Mouse (Mus musculus) heart, embryonic 16.5 days (tissue): ENCODE measurements at regions not wholly inside any gene's neighbourhood (a gene's known extent, or its start where the extent isn't known, plus 50 kb on each side); places are given as distances from the start of the nearest gene placed in this dataset.

Source experiments
- ATAC-seq: fragments of 200-750 bp; cut with Nextera tagmentation; replicated peaks from 2 replicates; pipeline ENCODE4 v1.8.0; 2017; ENCODE audit warnings: moderate number of reproducible peaks; ENCODE audit not compliant: insufficient read depth, low FRiP score; ENCODE audit errors: extremely low read depth
- H3K27ac ChIP-seq: fragments of 300-500 bp; sonication (generic); 2 replicates; pipeline ENCODE4 v1.5.1; 2014; ENCODE audit warnings: mild to moderate bottlenecking, low read length, control low read depth, moderate library complexity
- H3K27me3 ChIP-seq: fragments of 300-500 bp; sonication (generic); 2 replicates; pipeline ENCODE4 v1.6.1; 2014; ENCODE audit warnings: low read length, mixed read lengths; ENCODE audit not compliant: control insufficient read depth, insufficient read depth
- H3K36me3 ChIP-seq: fragments of 300-500 bp; sonication (generic); 2 replicates; pipeline ENCODE4 v1.6.1; 2014; ENCODE audit not compliant: control insufficient read depth, insufficient read depth
- H3K4me1 ChIP-seq: fragments of 300-500 bp; sonication (generic); 2 replicates; pipeline ENCODE4 v1.6.1; 2014; ENCODE audit warnings: low read length, mixed read lengths; ENCODE audit not compliant: control insufficient read depth, insufficient read depth
- H3K4me2 ChIP-seq: fragments of 300-500 bp; sonication (generic); 2 replicates; pipeline ENCODE4 v1.6.1; 2014; ENCODE audit warnings: low read depth, mild to moderate bottlenecking, control low read depth, low read length
- H3K4me3 ChIP-seq: fragments of 300-500 bp; sonication (generic); 2 replicates; pipeline ENCODE4 v1.5.1; 2014; ENCODE audit warnings: mild to moderate bottlenecking, control low read depth, low read length
- H3K9ac ChIP-seq: fragments of 300-500 bp; sonication (generic); 2 replicates; pipeline ENCODE4 v1.6.1; 2014; ENCODE audit warnings: low read length, control low read depth
- H3K9me3 ChIP-seq: fragments of 300-500 bp; sonication (generic); replicated peaks from 2 replicates; pipeline ENCODE4 v1.6.1; 2016; ENCODE audit warnings: low read length; ENCODE audit not compliant: control insufficient read depth
- WGBS: fragments of 180-500 bp; shearing (Covaris S2); extraction: QIAGEN DNeasy Blood & Tissue Kit; methylation state at CpG from one replicate; pipeline ENCODE4 v1.1.7; 2014; 5-methylcytosine and 5-hydroxymethylcytosine counted together

GRCm38 (mm10) chr5:111789904-111790303 is 56.2 kb downstream of the Gm26897 start:
- Histone ChIP-seq H3K4me3 (no peak overlapping the region), H3K4me1 (peaks cover 26% of the 10 kb centered on the region), H3K36me3 (no peaks in the 10 kb centered on the region), H3K9me3 (no peaks in the 10 kb centered on the region), H3K27ac (peak overlapping the region; percentile 46; the same call in 1 of the 2 replicates), H3K4me2 (no peak overlapping the region), H3K27me3 (no peaks in the 10 kb centered on the region), H3K9ac (no peak overlapping the region)
- ATAC-seq = no peak
- 34% methylated on average over 4 of the region's 4 CpGs for WGBS

GRCm38 (mm10) chr5:111790527-111790926 is 56.8 kb downstream of the Gm26897 start:
- ATAC-seq = peak; percentile 66; the same call in 1 of the 2 replicates
- H3K4me1 ChIP-seq = peaks cover 26% of the 10 kb centered on the region
- H3K36me3 ChIP-seq = no peaks in the 10 kb centered on the region
- no peak overlapping the region for H3K9ac ChIP-seq
- H3K27me3 ChIP-seq = no peaks in the 10 kb centered on the region
- no peak overlapping the region for H3K4me2 ChIP-seq
- 14% methylated on average over 9 of the region's 9 CpGs for WGBS
- H3K4me3 ChIP-seq = no peak overlapping the region
- H3K9me3 ChIP-seq = no peaks in the 10 kb centered on the region
- H3K27ac ChIP-seq = peak overlapping the region; percentile 46; the same call in 1 of the 2 replicates

- H3K27me3 ChIP-seq = no peaks in the 10 kb centered on the region
- H3K4me3 ChIP-seq = no peak overlapping the region
- H3K27ac ChIP-seq = 0 out of 2 replicates have a peak overlapping the region, but pooled peaks have one; percentile 25
- H3K4me2 ChIP-seq = no peak overlapping the region
- H3K36me3 ChIP-seq = no peaks in the 10 kb centered on the region
- no peak overlapping the region for H3K9ac ChIP-seq
- WGBS = 44% methylated on average over 5 of the region's 5 CpGs
- peaks cover 26% of the 10 kb centered on the region for H3K4me1 ChIP-seq
- ATAC-seq = 0 out of 2 replicates have a peak, but pooled peaks have one; percentile 26
- H3K9me3 ChIP-seq = no peaks in the 10 kb centered on the region
Measured at GRCm38 (mm10) chr5:111791089-111791561, 57.4 kb downstream of the Gm26897 start.

GRCm38 (mm10) chr5:111792746-111793145 is 59.0 kb downstream of the Gm26897 start:
- no peak overlapping the region for H3K4me2 ChIP-seq
- H3K9me3 ChIP-seq = no peaks in the 10 kb centered on the region
- no peak for ATAC-seq
- no peak overlapping the region for H3K27ac ChIP-seq
- H3K27me3 ChIP-seq = no peaks in the 10 kb centered on the region
- H3K4me1 ChIP-seq = peaks cover 26% of the 10 kb centered on the region
- WGBS = 81% methylated on average over 14 of the region's 14 CpGs
- H3K36me3 ChIP-seq = no peaks in the 10 kb centered on the region
- H3K4me3 ChIP-seq = no peak overlapping the region
- H3K9ac ChIP-seq = no peak overlapping the region

GRCm38 (mm10) chr5:111793178-111793577 is 59.5 kb downstream of the Gm26897 start:
- no peaks in the 10 kb centered on the region for H3K9me3 ChIP-seq
- H3K4me2 ChIP-seq = no peak overlapping the region
- no peaks in the 10 kb centered on the region for H3K27me3 ChIP-seq
- 71% methylated on average over 4 of the region's 4 CpGs for WGBS
- H3K36me3 ChIP-seq = no peaks in the 10 kb centered on the region
- peaks cover 26% of the 10 kb centered on the region for H3K4me1 ChIP-seq
- H3K27ac ChIP-seq = no peak overlapping the region
- H3K4me3 ChIP-seq = no peak overlapping the region
- ATAC-seq = no peak
- no peak overlapping the region for H3K9ac ChIP-seq

- Histone ChIP-seq H3K36me3 (no peaks in the 10 kb centered on the region), H3K27me3 (no peaks in the 10 kb centered on the region; the same call in 1 of the 2 replicates), H3K9me3 (no peaks in the 10 kb centered on the region), H3K27ac (no peak overlapping the region), H3K4me2 (no peak overlapping the region), H3K4me1 (peaks cover 13% of the 10 kb centered on the region), H3K9ac (no peak overlapping the region), H3K4me3 (no peak overlapping the region)
- ATAC-seq = no peak
- 73% methylated on average over 5 of the region's 5 CpGs for whole genome bisulfite sequencing
Measured at GRCm38 (mm10) chr5:111796889-111797288, 63.2 kb downstream of the Gm26897 start.

- peak; percentile 68 for ATAC-seq
- Histone ChIP-seq H3K27ac (peak overlapping the region; percentile 71), H3K9ac (no peak overlapping the region; the same call in 1 of the 2 replicates), H3K36me3 (no peaks in the 10 kb centered on the region), H3K27me3 (no peaks in the 10 kb centered on the region; the same call in 1 of the 2 replicates), H3K4me3 (no peak overlapping the region), H3K4me2 (no peak overlapping the region), H3K4me1 (peaks cover 6% of the 10 kb centered on the region), H3K9me3 (no peaks in the 10 kb centered on the region)
- 34% methylated on average over 15 of the region's 15 CpGs for WGBS
Measured at GRCm38 (mm10) chr5:111799700-111800311, 66.1 kb downstream of the Gm26897 start.

GRCm38 (mm10) chr5:111800511-111800910 is 66.8 kb downstream of the Gm26897 start:
- Histone ChIP-seq H3K36me3 (no peaks in the 10 kb centered on the region), H3K4me3 (no peak overlapping the region), H3K4me1 (peaks cover 5% of the 10 kb centered on the region), H3K9ac (no peak overlapping the region), H3K9me3 (no peaks in the 10 kb centered on the region), H3K27ac (no peak overlapping the region), H3K27me3 (no peaks in the 10 kb centered on the region; the same call in 1 of the 2 replicates), H3K4me2 (no peak overlapping the region)
- 81% methylated on average over 11 of the region's 11 CpGs for WGBS
- no peak for ATAC-seq

- Histone ChIP-seq H3K9me3 (no peaks in the 10 kb centered on the region), H3K36me3 (no peaks in the 10 kb centered on the region), H3K4me1 (peaks cover 5% of the 10 kb centered on the region), H3K4me2 (no peak overlapping the region), H3K27me3 (no peaks in the 10 kb centered on the region; the same call in 1 of the 2 replicates), H3K9ac (no peak overlapping the region), H3K27ac (no peak overlapping the region), H3K4me3 (no peak overlapping the region)
- ATAC-seq = no peak
- WGBS = 55% methylated on average over 2 of the region's 2 CpGs
Measured at GRCm38 (mm10) chr5:111801051-111801450, 67.3 kb downstream of the Gm26897 start.
